Mouse (Mus musculus): ENCODE measurements around the gene Msrb1.
A peak's percentile ranks its signal among the peaks of the same experiment; 100 is the strongest.

The Msrb1 gene

GRCm38 (mm10) chr17:24743896-24744295, 7.5 kb downstream of the Msrb1 start:
- no peak for DNase-seq (ENCODE audit: low read depth)

DNA sequence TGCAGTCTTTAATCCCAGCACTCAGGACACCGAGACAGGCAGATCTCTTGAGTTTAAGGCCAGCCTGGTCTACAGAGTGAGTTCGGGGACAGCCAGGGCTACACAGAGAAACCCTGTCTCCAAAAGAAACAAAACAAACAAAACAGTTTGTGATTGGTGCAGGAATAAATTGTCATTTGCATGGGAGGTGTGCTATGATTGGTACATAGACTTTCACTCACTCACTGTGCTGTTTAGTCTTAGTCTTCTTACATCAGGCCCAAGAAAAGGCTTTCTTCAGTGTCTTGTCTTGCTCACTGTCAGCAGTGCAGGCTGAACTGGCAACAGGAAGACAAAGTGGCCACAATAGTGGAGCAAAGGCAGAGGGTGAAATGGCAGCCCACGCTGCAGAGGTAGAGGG, 7.9 kb downstream of the Msrb1 start:
- no peak for DNase-seq (ENCODE audit: low read depth)

GRCm38 (mm10) chr17:24745526-24746497, 9.4 kb downstream of the Msrb1 start:
- DNase-seq (ENCODE audit: low read depth), result peak; percentile 95

GRCm38 (mm10) chr17:24746986-24747385, 10.5 kb downstream of the Msrb1 start:
- DNase-seq (ENCODE audit: low read depth), result peak; percentile 46

GRCm38 (mm10) chr17:24751528-24751927, 15.1 kb downstream of the Msrb1 start:
- DNase-seq (ENCODE audit: low read depth), result no peak

- DNase-seq (ENCODE audit: low read depth), result no peak
Measured at GRCm38 (mm10) chr17:24752415-24753394, 16.3 kb downstream of the Msrb1 start, which contains the start of gene Hs3st6. Hs3st6 (plus strand) TSS chr17:24752988.

DNA sequence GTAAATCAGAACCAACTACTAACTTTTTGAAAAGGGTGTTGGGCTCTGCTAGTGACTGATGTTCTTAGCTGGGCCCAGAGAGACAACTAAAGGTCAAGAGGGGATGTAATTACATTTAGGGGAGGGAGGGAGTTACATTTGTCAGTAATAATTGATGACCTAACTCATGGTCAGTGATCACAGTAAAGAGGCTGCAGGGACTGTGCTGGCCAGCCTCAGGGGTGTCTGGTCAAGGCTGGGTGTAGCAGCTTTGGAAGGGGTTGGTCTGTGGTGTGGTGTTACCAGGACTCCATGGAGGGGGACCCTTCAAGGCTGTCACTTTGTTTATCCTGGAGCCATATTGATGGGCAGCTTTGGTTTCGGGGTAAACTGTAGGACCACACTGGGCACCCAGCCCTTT, 21.0 kb downstream of the Msrb1 start:
- DNase-seq (ENCODE audit: low read depth), result no peak

DNA sequence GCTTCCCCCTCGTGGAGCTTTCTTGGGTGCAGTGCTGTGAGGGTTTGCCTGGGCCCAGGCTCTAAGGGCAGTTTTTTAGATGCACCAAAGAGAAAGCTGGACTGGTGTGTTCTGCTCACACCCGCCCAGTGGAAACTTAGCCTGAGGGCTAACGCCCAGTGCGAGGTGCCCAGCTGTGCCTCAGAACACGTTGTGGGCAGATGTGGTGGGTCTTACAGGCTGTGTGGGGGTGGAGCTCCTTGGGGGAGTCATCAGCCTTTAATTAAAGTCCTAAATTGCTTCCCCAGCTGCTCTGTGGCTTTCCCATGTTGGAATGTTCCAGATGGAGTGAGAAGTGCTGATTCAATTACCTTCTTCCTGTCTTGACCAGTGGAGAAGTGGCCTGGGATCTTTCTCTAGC, 24.7 kb downstream of the Msrb1 start:
- DNase-seq (ENCODE audit: low read depth), result peak; percentile 30

DNA sequence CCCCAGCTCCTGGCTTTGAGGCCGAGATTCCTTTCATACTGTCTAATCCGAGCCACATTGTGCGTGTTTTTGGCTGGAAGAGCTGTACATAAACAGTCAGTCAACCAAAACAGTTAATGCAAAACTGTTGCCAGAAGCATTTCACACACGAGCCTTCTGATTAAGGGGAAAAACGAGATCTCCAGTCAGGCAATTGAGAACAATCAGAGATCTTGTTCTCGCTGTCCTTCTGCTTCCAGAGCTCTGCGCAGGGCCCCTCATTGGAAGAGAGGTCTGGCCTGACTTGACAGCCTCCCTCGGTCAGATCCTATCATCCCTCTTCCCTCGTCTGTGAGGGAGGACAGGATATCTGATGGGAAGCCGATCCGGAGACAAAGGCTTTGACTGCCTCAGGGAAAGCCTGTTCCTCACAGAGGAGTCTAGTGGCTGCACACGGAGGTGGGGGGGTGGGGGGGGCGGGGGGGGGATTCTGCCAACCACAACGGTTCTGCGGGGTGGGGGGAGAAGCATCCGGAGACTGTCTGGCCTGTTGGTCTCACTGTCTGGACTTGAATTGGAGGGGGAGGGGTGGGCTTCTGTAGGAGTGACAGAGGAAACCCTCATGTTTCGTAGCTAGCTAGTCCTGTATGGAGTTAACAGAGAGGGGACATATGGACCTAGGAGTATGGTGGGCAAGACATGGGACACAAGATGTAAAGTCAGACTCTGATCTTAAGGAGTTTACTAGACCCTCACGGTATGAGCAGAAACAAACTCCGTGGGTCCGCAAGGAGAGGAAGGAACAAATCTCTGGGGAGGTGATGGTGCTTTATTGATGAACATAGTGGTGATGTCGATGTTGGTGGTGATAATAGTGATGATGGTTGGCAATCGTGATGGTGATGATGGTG, 28.8 kb downstream of the Msrb1 start:
- peak; percentile 12 for DNase-seq (ENCODE audit: low read depth)

DNA sequence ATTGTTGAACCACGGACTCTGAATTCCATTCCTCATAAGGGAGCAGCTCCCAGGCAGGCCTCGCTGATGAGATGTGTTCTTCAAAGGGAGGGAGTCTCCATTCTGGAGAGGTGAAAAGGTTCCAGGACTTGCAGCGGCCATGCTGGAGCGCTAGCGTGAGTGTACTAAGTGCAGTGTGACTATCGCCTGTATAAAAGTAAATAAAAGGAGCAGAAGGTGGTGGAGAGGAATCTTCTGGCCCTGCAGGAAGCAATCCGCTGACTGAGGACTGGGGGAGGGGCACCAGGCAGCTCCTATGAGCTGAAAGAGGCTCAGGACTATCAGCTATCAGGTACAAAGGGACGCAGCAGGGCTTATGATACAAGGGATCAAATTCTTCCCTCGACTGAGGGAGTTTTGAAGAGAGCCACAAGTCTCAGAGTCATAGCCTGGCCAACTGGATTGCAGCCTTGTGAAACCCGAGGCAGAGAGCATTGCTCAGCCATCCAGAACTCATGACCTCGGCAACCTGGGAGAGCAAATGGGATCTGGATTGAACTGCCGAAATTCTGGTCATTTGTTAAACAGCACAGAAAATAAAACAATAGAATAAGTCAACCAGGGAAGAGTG, 29.9 kb downstream of the Msrb1 start:
- no peak for DNase-seq (ENCODE audit: low read depth)

GRCm38 (mm10) chr17:24769146-24769545, 32.7 kb downstream of the Msrb1 start:
- no peak for DNase-seq (ENCODE audit: low read depth)

GRCm38 (mm10) chr17:24773241-24773640, 36.8 kb downstream of the Msrb1 start:
- no peak for DNase-seq (ENCODE audit: low read depth)

DNA sequence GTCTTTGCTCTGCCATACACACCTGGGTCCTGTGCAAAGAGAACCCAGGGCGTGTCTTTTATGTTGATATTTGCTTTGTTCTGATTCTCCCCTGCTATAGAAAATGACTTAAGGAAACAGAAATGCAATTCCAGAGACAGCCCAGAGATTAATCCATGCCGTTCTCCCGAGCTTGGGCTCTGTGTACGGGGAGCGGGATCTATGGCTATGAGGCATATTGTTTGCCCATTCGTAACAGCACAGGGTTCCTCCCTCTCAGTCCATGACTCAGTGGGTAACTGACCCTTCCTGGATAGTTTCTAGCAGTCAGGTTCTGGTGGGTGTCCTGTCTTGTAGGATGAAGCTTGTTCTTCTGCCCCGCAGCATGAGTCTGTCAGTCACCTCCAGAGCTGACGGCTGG, 38.7 kb downstream of the Msrb1 start:
- DNase-seq (ENCODE audit: low read depth), result no peak

DNA sequence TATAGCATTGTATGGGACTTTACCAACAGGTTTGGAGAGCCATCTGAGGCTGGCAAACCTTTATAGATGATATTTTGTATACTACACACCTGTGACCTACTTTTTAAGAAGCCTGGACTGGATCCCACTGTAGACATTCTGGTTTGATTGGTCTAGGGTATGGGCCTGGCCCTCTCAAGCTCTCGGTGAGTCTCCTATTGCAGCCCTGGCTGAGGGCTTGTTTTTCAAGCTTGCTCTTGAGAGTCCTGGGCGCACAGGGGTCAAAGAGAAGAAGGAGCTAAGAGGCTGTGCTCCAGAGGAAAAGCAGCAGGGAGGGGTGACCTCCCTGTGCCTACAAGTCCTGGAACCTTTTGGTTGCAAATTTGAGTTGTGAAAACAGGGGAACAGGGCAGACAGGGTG, 40.6 kb downstream of the Msrb1 start:
- DNase-seq (ENCODE audit: low read depth), result no peak

- no peak for DNase-seq (ENCODE audit: low read depth)
Measured at GRCm38 (mm10) chr17:24780821-24781220, 44.4 kb downstream of the Msrb1 start.

- DNase-seq (ENCODE audit: low read depth), result no peak
Measured at GRCm38 (mm10) chr17:24792190-24792589, 55.7 kb downstream of the Msrb1 start.
